Mouse (Mus musculus) bone marrow macrophage, adult 2 months (primary cell): ENCODE results near the gene Rbms3.

Experiments used
- CTCF ChIP-seq: IDR thresholded peaks from 2 replicates; pipeline ENCODE4 v1.5.1; 2012; ENCODE audit warnings: low read depth, mild to moderate bottlenecking, low read length, moderate library complexity
- POLR2A ChIP-seq: IDR thresholded peaks from 2 replicates; pipeline ENCODE4 v1.6.1; 2012; ENCODE audit warnings: mild to moderate bottlenecking, low read depth, low read length, borderline replicate concordance

- no peak for TF ChIP-seq POLR2A
- TF ChIP-seq CTCF, result no peak
Observed at GRCm38 (mm10) chr9:117364610-117365009, 265.1 kb downstream of the Rbms3 start.
